Mouse (Mus musculus) v-Abl transformed pro-B cells (cell line): ENCODE results near the gene Zfp618.

Experiments
- in situ Hi-C, 2 experiments: fragments of 400-800 bp; cut with MboI; formaldehyde crosslinking; loops; one replicate each; pipeline ENCODE4 v1.15.1; 2025; ENCODE audit not compliant: unreplicated experiment in 2 of 2

The Zfp618 gene

DNA sequence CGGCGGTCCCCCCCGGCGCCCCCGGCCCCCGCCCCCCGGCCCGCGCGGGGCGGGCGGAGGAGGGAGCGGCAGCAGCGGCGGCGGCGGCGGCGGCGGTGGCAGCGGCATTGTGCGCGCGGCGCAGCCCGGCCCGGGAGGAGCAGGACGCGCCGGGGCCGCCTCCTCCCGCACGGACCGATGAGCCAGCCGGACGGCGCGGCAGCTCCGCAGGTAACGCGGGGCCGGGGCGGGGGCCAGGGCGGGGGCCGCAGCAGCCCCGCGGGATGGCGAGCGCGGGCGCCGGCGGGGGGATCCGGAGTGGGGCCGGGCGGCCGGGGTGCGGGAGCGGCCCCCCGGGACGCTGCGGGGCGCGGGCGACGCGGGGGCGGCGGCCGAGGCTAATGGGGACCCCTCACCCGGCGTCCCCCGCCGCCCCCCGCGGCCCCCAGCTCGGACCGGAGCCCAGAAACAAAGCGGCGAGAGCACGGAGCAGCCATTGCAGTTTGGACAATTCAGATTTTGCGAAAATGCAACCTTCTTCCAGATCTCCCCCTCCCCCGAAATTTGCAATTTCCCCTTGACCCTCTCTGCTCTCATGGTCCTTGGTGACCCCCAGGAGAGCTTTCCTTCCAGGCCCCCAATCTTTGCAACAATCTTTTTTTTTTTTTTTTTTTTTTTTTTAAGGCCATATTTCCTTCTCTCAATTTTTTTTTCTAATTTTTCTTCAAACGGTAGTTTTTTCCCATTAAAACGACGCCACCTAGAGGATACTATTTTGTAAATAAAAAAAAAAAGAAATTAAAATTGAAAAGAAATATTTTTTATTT is at the start of gene Zfp618:
TSS of gene Zfp618 (plus strand) at position 77 of the 806 bp plus-strand sequence.
- in situ Hi-C loops, result no loop called here

DNA sequence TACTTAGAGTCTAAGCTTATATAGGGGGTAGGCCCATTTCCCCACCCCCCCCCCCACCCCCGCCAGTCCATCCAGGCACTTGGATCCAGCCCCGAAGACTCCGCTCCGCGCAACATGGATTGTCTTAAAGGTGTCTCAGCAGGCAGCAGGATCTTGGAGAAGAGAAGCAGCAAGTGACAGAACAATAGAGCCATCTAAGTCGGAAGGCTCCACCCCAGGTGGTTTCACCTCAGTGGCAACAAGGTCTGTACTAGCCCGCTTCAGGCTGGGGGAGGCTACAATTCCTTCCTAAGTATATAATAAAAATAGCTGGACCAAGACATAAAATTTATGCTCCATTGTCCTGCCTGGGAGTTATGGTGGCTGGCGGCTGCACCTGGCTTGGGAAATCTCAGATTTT is 48.3 kb upstream of the Zfp618 start:
- in situ Hi-C loops, result no loop called here

DNA sequence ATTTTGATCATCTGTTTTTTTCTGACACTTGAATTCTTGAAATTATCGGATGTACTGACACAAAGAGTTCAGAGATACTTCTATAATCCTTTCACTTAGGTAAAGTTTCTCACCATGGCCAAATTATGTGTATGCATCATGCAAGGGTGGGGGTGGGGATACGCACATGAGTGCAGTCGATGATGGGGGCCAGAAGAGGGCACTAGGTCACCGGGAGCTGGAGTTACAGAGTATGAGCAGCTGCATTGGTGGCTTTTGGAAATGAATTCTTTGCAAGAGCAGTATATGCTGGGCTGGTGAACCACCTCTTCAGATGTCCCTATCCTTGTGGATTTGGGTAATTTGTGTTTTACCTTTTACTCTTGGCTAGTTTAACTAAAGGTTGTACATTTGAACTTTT is 31.6 kb upstream of the Zfp618 start:
- in situ Hi-C loops, result no loop called here

DNA sequence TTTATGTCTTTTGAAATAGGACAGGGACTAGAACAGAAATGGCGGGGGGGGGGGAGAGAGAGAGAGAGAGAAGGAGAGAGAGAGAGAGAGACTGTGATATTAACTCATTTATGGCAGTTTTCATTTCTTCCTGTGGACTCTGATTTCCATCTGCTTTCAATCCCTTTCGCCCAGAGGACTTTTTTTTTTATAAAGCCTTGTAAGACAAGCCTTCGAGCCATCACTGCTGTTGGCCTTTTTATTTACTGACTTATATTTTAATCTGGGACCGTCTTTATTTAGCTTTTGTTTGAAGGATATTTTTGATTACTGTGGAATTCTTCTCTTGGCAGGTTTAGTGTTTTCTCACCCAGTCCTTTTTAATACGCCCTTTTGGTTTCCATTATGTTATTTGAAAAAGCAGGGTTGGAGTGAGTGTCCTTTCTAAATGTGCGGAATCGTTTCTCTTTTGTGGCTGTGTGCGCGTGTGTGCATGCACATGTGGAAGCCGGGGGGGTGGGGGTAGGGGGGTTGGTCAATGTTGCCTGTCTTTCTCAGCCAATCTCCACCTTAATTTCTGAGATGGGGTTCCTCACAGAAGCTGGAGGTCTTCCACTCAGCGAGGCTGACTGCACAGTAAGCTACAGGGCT is 29.7 kb upstream of the Zfp618 start:
- in situ Hi-C loops, result no loop called here

DNA sequence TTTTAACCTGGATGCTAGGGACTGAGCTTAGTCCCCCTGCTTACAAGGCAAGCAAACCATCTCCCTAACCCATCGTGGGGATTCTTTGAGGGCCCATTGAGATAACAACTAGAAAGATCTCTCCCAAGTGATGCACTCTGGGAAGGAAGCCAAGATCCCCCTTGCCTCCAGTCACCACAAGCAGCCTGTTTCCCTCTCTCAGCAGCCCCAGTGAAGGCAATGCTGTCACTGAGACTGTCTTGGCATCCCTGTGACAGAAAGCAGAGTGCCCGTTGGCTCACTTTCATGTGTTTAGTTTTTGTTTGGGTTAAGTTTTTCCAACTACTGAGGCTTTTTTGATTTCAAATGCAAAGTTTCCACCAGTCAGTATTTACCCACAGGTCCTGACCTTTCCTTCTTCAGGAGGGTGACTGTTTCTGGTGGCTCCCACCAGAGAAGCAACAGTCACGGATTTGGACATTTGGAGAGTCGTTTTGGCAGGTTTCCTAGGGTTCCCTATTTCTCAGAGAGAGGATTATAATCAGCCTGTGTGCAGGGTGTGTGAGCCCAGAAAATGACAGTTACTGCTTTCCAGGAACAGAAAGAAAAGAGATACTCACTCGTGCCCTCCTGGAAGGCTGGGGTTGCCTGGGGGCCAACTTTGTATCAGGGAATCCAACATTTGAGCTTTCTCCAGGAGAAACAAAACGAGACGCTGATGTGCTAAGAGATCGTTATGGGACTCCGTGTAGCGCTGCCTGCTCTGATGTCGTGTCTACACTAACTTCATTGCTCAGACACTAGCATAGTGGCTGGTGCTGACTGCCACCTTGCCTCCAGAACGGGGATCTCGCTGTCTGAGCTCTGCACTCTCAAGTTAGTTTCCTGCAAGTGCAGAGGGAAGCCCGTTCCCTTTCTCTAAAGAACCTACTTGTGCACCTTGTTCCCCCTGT is 23.1 kb upstream of the Zfp618 start:
- in situ Hi-C loops, result no loop called here

DNA sequence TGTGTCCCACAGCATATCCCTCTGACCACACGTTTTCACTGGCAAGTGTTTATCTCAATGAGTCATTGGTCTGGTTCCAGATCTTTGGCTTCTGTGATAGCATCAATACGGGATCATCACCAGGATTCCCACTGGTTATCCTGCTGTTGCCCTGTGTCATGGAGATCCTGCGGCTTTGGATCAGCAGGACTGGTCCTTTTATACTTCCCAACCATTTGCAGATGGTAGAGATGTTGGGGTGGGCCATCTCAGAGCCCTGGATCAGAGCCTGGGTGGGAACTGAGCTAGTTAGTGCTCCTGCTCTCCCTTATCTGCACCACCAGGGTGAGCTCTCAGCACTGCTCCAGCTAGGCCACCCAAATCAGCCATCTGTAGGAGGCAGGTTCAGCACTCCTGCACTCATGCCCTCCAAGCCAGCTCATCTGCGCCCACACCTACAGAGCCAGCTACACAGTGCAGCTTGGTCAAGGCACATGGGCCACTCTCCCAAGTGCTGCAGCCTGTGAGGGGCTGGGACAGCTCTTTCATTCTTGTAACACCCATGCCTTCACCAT is 21.0 kb upstream of the Zfp618 start:
- in situ Hi-C loops, result no loop called here

DNA sequence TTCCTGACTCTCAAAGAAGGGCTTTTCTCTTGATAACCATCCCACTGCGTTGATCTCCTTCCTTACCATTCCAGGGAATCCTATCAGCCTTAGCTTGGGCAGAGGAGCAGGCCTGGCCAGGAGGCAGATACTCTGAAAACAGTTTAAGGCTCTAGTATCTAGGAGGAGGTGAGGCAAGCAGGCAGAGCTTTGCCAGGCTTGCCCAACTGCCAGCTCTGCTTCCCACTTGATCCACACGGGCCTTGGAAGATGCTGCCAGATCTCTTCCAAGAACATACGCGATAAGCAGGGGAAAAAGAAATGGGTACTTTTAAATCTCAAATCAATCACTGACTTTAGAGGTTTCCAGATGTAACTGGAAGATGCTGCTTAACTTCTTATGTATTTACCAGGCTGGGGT is 1.6 kb upstream of the Zfp618 start:
- in situ Hi-C loops, result no loop called here

DNA sequence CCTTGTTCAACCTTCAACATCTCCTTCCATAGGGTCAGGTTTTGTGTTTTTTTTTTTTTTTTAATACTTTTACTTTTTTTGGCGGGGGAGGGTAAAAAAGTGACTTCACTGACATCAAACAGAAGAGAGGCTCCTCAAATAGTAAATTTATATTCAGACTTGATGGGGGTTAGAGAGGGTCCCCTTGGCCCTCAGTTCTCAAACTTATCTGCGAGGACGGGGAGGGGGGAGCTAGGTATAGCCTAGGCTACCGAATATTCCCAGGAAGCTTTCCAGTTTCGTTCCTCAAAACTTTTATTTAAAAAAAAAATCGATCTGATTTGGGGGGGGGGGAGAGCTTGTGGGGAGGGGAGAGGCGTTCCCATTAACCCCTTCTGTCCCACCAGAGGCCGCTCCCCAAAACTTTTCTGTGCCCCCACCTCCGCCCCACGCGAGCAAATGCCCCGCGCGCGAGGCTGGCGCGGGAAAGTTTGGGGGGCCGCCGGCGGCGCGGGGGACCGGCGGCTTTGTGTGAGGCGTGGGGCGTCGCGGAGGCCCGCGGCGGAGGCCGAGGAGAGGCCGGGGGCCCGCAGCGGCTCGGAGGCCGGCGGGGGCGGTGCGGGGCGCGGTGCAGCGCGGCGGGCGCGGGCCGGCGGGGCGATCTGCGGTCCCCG is 403 bp upstream of the Zfp618 start:
- in situ Hi-C loops, result no loop called here

DNA sequence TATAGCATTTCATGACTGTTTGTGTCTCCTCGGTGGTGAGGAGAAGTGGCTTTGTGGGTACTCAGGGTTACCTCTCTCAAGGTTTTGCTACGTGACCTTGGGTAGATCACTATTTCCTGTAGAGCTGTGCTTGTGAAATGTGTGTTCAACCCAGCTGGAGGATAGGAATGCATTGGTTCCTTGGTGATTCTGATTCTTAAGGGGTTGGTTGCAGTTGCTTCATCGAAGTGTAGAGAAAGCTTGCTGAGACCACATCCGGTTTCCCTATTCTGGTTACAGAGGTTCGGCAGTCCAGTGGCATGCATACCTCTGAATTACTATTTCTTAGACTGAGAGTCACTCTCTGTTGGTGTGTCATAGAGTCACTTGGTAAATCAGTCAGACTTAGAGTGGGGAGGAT is 4.2 kb downstream of the Zfp618 start:
- in situ Hi-C loops, result no loop called here

DNA sequence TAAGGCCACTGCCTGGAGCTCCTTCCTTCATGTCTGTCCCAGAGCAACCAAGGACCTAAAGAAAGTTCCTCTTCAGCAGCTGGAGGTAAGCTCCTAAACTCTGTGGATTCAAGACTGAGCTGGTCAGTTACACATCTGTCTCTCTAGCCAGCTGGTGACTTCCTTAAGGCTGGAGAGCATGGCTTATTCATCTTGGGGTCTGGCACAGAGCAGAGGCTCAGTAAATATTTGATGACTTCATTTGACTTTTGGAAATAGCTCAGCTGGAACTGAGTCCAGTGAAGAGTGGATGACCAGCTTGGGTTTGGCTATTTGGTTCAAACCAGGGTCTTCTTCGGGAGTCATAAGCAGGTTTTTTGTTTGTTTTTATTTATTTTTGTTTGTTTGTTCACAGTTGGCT is 6.6 kb downstream of the Zfp618 start:
- in situ Hi-C loops, result no loop called here

DNA sequence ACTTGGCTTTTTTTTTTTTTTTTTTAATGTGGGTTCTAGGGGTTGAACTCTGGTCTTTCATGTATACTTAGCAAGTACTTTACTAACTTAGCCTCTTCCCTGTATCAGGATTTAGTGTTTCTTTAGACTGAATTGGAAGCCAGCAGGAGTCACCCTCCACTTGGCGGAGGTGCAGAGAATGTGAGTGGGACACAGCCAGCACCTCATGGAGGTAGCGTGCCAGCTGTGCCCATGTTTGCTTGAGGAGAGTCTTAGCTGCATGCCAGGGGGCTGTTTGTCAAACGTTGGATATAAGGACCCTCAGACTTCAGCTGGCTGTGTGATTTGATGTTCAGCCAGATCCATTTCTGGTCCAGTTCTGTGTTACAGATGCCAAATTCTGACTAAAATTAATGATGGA is 7.7 kb downstream of the Zfp618 start:
- in situ Hi-C loops, result no loop called here

DNA sequence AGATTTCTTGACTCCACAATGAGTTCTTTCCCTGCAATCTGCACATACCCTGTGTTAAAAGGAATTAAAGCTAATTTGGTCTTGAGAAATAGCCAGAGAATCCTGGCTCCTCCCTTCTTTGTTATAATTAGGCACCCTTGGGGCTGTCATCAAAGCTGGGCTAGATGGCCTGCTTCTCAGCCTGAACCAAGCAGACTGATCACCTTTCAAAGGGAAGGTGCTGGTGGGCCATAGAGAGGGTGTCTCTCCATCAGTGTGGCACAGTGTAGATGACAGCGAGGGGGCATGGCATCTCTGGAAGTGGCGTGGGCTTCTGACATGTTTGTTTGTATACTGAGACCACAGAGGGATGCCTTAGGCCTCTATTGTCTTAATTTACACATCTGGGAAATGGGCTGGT is 9.5 kb downstream of the Zfp618 start:
- in situ Hi-C loops, result no loop called here

DNA sequence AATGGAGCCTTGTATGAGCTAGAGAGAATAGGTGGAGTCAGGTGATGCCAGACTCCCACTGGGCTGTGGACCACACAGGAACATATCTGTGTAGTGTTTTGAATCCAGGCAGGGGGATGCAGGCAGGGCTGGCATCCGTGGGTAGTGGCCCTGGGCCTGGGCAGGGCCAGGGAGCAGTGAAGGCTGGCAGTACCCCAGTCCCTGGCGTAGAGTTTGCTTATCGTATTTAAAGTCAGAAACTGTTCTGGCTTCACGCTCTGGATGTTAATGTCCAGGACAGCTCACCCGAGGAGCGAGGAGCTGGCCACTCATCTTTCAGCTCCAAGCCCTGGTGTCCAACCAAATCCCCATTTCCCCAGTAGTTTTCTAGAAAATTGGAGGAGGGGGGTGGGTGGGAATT is 10.2 kb downstream of the Zfp618 start:
- in situ Hi-C loops, result no loop called here

DNA sequence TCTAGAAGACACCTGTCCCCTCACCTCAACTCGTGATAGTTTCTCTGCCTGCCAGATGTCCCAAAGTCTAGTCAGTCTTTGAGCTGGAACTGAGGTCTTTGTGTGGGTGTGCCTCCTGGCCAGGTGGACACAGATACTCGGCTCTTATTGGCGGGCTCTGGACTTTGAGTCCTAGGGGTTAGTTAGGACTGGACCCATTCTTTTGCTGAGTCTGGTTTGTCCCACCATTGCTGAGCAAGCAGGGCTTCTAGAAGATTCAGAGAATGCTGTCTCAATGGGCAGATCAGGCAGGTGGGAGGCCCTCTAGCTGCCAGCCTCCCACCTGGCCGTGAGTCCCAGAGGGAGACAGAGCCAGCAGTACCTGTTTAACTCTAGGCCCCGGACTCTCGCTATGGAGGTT is 12.1 kb downstream of the Zfp618 start:
- in situ Hi-C loops, result no loop called here

DNA sequence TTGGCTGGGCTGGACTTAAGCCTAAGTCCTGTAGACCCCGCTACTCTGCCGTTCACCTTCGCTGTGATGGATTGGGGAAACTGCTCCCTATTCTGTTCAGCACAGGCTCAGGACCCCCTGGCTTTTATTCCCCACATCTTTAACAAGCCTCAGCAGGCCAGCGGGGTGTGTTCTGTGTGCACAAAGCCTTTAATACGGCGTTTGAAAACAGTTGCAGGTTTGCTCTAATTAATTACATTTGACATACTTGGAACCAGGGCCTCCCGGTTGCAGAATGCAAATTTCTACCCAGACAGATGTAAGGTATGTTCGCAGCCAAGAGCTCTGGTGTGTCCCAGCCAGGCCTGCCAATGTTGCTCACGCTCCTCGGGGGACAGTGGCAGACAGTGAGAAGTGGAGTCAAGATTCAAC is 13.1 kb downstream of the Zfp618 start:
- in situ Hi-C loops, result no loop called here

DNA sequence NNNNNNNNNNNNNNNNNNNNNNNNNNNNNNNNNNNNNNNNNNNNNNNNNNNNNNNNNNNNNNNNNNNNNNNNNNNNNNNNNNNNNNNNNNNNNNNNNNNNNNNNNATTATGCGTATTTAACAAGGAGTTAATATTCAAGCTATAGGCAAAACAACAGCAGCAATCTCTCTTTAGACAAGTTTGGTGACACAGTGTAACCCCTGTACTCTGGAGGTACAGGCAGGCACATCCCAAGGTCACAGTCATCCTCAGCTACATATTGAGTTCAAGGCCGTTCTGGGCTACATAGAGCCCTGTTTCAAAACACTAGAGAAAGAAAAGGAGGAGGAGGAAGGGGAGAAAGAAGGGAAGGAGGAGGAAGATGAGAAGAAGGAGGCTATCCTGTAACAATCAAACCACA is 16.2 kb downstream of the Zfp618 start:
- in situ Hi-C loops, result no loop called here

DNA sequence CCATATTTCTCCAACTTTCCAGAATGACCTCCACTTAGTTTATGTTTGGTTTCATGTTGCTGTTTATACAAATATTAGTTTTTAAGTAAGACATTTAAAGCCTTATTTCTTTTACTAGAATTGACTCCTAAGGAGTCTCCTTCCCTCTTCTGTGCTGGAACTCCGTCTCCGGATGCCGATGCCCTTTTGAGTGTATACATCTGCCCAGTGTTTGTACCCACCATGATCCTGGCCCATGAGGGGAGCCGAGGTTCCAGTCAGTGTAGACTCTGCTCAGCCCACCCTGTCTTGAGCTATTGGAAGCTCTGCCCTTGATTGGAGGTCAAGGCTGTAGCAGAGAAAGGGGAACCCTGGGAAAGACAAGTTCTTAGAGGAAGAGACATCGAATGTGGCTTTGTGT is 18.2 kb downstream of the Zfp618 start:
- in situ Hi-C loops, result no loop called here

DNA sequence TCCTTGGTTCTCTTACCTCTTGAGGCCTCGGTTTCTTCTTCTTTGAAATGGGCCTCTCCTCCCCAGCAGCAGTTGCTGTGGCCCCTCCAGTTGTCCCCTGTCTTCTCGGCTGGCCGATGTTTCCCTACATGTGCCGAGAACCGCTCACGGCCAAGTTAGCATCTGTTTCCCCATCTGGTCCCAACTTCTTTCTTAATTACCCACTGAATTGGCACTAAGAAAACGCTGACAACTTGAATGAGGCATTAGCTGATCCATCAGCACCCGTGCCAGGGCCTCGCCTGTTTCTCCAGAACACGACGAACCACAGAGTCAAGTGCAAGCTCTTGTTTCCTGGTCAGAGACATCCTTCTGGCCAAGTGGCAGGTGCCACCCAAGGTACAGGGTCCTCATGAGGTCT is 26.0 kb downstream of the Zfp618 start:
- in situ Hi-C loops, result no loop called here

DNA sequence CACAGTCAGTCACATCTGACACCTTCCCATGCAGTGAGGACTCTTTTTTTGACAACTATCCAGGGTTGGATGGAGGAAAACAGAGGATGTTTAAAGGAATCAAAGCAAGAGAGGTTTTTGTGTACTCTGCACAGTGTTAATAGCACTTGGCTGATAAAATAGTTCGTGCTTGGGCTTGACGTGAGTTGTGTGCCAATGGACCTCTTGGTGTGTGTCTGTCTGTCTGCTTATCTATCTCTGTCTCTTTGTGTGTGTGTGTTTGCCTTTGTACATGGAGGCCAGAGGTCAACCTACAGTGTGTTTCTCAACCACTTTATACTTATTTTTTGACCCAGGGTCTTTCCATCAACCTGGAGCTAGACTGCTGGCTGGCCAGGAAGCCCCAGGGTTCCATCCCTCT is 27.8 kb downstream of the Zfp618 start:
- in situ Hi-C loops, result no loop called here

DNA sequence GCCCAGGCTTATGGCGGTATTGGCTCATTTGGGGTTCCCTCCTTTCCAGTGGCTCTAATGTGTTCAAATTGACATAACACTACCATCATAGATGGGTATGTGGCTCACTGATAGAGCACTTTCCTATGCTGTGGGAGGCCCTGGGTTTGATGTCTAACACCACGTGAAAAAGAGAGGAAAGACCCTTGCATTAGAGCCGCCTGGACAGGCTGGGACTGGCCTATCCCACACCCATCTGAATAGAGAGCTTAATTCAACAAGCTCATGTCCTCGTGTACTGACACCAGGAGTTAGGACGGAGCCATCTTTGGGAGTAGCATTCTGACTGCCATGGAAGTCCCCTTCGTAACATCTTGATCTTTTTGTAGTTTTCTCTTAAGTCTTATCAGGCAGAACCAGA is 32.2 kb downstream of the Zfp618 start:
- in situ Hi-C loops, result no loop called here

DNA sequence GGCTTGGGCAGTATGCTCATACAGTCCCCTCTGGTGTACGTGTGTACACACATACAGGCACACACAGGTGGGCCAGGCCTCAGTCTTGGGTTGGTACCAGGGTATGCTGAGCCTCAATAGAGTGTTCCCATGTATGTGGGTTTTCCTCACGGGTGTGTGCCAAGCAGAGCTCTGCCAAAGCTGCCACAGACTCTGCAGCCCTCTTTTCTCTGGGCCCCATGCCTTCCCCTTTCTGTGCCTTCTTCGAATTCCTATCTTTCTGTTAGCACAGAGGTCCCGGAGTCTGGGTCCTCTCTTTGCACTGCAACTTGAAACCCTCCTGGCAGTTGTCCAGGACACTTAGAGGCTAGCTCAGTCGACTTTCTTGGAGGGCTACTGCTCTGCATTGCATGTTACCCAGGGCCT is 33.1 kb downstream of the Zfp618 start:
- in situ Hi-C loops, result no loop called here
